Mouse (Mus musculus) frontal cortex, postnatal 14 days (tissue): Measurements from ENCODE around the gene Elane.

ENCODE experiments used
- DNase-seq, 2 experiments: peaks; one replicate each; pipeline ENCODE4 v3.0.0; 2022; ENCODE audit warnings: low spot score in 2 of 2

Gene Elane

DNA sequence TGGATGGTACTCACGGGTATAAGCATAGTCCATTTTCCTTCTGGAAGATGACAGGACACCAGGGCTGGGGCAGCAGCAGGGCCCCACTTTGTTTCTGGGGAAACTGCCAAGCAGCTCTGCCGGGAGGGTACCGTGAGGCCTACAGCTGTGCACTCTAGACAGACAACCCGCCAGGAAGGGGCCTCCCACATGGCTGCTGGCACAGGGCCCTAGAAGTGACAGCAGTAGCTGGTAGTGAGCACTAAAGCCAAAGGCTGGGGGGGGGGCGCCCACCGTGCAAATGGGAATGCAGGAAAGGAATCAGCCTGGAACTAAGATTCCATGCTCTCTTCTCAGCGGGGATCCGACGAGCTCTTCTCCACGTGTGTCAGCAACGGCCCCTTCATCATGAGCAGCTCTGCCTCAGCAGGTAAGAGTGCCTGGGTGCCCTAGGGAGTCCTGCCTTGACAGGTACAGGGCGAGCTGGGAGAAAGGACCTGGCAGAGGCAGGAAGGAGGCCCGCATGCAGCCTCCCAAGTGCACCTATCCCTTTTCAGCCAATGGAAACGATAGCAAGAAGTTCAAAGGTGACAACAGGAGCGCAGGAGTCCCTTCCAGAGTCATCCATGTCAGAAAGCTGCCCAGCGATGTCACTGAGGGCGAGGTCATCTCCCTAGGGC, 27.5 kb upstream of the Elane start:
- DNase-seq: peak; percentile 61 to 73

DNA sequence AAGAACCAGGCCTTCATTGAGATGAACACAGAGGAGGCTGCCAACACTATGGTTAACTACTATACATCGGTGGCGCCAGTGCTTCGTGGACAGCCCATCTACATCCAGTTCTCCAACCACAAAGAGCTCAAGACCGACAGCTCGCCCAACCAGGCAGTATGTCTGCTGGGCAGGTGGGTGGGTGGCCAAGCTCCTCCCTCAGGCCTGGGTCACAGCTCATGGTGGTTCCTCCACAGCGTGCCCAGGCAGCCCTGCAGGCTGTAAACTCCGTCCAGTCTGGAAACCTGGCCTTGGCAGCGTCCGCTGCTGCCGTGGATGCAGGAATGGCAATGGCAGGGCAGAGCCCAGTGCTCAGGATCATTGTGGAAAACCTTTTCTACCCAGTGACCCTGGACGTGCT, 26.9 kb upstream of the Elane start:
- DNase-seq: no peak

DNA sequence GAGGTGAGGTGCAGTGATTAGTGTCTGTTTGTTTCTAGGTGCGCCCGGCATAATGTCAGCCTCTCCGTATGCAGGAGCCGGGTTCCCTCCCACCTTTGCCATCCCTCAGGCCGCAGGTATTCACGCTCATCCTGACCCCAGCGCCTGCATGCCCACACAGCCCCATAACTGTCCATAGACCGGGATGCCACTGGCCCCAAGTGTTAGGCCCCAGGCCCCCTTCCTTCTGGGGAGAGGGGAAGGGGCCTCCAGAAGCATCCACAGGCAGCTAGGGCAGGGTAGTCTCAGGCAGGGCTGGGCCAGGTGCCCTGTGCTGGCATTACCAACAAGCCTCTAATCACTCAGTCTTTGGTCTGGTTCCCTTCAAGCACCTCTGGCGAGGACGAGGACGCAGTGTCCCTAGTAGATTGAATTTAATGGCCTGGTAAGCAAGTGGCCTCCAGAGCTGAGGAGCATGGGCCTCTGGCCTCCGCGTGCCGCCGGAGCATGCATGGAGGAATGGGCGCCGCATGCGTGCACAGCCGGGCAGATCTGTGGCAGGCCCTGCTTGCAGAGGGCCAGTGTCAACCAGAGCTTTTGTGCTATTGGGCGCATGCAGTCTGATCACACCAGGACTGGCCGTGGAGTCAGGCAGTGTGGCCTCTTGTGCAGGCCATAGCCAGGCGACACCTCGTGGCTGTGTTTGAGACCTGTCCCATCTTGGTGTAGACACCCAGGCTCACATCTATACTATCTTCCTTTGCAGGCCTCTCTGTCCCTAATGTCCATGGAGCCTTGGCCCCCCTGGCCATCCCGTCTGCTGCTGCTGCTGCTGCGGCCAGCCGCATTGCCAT, 25.8 kb upstream of the Elane start:
- no peak for DNase-seq

DNA sequence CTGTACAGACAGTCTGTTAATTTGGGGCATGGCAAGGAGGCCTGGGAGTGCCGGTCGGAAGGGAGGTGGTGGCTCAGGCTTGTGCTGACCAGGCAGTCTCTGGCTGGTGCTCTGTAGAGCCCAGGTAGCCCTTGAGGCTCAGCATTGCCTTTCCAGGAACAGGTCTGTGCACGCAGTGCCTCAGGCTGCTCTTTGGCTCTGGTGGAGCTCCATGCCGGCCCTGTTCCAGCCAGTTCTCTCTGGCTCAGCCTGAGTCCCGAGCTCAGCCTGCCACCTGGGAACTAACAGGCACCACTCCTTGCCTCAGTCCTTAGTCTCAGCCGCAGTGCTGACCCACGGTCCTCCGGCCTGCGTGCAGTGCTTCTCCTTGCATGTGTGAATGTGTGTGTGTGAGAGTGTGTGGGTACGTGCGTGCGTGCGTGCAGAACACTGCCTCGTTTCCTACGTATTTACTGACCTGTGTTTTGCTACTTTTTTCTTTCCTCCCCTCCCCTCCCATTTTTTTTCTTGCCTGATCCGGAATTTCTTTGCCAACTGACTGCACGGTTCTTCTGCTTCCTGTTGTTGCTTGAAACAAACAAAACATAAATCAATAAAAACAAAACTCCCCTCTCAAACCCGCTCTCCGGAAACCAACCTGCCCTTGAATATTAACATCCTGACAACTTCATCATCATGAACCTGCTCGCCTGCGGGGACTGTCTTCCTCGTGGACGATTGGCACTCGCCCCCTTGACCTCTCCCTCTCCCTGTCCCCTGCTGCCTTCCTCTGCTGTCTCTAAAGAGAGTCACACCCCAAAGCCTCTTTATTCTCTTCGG, 24.6 kb upstream of the Elane start:
- DNase-seq: no peak

DNA sequence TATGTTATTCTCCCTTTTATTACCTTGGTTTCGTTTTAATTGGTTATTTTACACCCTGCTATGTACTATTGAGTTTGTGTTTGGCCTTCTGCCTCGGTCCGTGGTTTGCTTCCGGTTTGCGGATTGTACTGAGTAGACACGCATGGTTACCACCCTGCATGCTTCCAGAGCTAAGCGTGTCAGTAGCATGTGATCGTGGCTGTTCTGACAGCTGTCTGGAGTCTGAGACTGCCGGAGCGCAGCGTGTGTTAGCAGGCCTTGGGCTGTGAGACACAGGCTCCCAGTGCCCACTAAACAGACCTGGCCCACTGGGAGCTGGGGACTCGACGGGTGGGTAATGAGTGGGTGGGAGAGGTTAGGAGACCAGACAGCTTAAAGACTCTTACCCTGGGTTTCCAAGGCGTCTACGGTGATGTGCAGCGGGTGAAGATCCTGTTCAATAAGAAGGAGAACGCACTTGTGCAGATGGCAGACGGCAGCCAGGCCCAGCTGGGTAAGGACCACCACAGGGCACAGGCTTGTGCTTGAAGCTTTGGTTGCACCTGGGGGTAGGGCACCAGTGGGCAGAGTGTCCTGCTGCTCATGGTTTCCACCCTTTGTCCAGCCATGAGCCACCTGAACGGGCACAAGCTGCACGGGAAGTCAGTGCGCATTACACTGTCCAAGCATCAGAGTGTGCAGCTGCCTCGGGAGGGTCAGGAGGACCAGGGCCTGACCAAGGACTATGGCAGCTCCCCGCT, 23.8 kb upstream of the Elane start:
- no peak for DNase-seq

DNA sequence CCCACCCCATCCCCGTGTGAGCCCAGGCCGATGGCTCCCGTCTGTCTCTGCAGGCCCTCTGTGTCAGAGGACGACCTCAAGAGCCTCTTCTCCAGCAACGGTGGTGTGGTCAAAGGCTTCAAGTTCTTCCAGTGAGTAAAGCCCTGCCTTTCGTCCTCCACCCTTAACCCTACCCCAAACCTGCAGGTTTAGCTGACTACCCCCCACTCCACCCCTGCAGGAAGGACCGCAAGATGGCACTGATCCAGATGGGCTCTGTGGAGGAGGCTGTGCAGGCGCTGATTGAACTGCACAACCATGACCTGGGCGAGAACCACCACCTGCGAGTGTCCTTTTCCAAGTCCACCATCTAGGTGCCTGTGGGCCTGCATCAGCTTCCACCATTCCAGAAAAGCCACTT, 23.1 kb upstream of the Elane start:
- DNase-seq: no peak

DNA sequence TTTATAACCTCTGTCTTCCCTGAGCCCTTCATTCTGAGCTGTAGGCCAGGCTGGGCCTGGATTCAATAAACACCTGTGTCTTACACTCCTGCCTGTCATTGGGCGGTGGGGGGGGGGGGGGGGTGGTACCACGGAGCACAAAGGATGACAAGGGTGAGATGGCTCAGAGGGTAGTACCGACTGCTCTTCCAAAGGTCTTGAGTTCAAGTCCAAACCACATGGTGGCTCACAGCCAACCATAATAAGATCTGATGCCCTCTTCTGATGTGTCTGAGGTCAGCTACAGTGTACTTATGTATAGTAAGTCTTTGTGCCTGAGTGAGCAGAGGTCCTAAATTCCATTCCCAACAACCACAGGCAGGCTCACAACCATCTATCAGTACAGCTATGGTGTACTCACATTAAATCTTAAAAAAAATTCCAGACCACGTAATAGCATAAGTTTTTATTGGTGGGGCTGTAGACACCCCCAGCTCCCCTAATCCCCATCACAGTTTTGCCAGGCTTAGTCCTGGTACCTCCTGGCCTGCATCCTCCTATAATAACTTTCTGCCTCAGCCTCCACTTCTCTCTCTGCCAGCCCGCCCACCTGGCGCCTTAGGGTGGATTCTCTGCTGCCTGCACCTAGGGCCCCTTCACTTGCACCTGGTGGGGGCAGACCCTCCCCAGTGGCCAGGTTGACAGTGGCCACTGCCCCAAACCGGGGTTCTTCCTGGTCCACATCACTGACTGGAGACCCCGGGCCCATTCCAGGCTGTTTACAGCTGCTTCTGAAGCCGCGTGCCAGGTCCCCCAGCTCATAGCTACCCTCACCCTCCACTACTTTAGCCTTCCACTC, 21.5 kb upstream of the Elane start:
- DNase-seq: no peak

DNA sequence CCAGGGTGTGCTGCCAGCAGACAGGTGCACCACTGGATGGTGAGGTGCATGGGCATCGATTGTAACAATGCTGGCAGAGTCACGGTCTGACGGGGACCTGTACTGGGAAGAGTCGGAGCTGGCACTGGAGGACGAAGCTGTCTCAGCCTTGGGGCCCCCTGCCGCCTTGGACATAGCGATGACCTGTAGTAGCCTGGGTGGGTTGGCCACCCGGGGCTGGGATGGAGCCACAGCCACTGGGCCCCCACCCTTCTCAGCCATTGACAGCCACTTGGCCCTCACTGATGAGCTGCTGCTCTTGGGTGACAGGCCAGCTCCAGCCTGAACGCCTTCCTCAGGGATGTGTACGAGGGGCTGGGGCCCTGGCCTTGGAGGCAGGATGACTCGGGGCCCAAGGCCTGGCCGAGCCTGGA, 20.9 kb upstream of the Elane start:
- no peak for DNase-seq

DNA sequence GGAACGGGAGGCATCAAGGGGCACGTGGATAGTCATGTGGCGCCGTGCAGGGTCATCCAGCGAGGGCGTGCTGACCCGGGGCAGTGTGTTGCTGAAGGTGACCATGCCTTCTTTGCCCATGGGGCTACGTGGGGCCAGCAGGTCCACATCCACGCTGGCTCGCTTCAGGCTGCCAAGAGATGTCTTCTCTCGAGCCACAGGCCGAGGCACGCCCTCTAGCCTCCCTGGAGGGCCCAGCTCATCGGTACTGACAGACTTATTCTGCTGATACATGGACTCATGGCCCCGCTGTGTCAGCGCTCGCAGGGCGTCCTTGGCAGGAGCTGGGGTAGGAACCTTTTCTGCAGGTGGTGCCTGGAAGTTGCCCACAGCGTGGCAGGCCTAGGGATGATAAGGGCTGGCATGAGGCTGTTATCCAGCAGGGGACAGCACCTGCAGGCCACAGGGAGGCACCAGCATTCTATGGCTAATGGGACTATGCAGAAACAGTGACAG, 20.2 kb upstream of the Elane start:
- DNase-seq: no peak

DNA sequence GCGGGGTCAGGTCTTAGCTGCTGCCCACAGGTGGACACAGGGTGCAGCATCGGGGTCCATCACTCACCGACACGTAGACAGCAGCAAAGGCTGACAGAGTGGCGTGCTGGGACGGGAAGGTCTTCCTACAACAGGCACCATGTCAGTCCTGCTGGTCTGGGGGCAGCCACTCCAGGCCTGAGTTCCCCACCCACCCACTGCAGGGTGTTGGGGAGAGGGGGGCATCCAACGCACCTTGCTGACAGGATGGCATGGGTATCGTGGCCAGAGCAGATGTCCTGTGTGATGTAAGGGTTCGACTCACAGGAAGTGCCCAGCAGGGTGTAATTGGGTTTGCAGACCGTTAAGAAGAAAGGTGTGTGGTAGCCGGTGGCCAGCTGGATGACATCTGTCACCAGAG, 19.4 kb upstream of the Elane start:
- no peak for DNase-seq

DNA sequence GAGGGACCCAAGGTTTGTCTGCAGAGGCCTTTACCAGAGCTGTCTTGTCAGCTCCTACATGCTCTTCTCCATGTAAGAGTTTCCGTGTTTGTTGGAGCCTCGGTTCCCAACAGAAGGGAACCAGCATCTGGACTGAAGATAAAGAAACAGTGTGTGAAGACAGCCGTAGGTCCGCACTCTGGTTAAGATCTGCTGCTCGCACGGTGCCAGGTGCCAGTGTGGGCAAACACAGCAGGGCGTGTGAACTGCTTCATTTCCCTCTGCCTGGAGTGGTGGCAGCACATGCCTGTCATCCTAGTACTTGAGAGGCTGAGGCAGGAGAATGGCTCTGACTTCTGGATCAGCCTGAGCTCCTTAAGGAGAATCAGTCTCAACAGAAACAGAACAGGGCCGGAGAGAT, 14.2 kb upstream of the Elane start:
- no peak for DNase-seq

DNA sequence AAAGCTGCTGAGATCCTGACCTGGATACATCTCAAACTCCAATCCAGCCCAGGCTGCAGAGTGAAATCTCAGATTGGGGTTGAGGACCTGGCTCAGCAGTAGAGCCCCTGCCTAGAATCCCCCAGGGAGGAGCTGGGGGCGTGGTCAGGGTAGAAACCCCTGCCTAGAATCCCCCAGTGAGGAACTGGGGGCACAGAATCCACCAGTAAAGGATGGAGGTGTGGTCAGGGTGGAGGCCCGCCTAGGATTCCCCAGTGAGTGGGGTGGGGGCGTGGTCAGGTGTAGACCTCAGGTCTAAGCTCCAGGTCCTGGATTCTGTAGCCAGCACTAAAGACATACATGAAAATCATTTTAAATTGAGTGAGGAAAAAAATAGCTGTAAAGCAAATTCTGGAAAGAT, 13.2 kb upstream of the Elane start:
- no peak for DNase-seq

DNA sequence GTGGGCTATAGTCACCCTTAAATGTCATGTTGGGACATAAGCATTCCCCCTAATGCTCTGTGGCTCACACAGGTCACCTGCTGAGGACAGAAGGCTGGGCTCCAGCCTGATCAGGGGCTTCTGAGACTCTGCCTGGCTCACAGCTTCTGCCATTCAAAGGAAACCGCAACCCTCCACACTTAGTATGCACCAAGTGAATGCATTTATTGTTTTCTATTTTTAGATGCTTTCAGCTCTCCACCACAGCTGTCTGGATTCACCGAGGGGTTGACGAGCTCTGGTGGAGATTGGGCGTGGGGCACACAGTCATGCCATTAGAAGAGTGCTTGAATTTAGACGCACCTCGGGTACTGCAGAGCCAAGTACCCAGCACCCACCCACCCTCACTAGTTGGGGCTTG, 12.7 kb upstream of the Elane start:
- no peak for DNase-seq

DNA sequence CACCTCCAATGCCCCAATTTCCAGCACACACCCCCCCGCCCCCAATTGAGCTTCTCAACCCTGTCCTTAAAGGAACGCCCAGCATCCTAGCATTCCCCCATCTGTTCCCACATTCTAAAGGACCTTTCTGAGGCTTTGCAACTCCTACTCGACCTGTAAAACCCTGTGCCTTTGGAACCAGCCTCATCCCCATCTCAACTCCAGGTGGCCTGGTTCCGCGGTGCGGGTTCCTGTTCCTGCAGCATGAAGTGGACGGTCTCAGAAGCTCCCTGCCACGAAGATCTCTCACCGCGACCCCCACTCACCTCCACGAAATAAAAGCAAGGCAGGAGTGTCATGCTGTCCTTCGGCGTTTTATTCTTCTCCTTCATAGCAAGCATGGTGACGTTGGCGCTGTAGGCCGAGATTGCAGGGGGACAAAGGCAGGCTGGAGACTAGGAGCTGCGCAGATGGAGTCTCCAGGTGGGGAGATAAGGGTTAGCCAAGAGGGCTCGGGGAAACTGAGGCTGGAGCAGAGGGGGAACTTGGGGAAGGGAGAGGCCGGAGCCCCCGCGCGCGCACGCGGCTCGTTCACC, 12.2 kb upstream of the Elane start:
- no peak for DNase-seq

DNA sequence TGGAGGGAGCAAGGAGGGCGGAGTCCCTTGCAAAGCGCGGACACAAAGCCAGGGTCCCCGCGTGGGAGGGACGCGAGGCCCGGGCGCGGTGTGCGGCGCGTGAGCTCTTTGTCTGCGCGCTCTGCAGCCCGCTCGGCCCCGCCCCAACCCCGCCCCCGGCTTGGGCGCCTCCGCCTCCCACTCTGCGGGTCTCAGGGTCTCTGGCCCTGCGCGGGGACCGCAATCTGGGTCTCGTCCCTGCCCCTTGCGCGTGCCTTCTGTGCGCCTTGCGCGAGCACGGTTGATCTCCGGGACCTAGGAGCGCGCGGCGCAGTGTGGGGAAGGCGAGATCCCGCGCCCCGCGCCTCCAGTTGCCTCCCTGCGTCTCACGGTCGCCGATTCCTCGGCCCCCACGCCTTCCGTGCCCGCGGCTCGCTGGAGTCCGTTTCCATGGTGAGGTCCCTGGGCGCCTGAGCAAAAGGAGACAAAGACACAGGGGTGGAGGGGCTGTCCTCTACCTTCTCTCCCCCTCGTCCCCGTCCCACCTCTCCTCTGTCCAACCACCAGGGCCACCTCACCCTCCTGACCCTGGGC, 11.7 kb upstream of the Elane start, which contains the start of the genes Prtn3 and Plppr3:
TSS of gene Prtn3 (plus strand) at position 187 of the 573 bp plus-strand sequence.
TSS of gene Plppr3 (minus strand) at position 345 of the 573 bp plus-strand sequence.
- DNase-seq: no peak

DNA sequence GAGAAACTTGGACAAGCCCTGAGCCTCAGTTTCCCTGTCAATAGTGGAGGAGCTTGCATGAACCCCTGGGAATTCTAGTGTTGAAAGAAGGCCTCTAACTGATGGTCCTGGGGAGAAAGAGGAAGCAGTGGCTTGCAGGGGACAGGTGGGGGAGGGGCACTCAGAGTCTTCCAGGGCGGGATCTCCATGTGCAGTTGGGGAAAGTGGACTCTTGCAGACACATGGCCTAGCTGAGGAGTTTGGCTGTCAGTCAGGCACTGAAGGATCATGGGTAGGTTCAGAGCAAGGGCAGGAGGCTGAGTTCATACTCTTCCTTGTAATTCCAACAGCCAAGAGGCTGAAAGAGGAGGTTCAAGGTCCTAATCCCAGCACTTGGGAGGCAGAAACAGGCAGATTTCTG, 8.9 kb upstream of the Elane start:
- no peak for DNase-seq

DNA sequence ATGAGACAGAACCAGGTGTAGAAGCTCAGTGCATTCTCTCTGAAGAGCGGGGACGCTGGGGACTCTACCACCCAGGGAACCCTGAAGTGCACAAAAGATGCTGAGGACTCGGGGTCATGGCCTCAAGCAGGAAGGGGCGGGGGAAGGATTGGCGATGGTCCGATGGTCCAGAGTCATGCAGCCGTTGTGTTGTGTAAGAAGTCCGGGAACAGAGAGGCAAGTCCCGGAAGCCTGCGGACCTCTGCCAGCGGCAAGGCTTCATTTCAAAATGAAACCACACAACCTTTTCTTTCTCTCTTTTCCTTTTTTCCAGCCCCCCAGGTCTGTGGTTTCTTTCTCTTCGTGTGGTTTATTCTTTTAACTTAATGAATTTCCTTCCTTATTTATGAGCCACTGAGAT, 8.3 kb upstream of the Elane start:
- no peak for DNase-seq

DNA sequence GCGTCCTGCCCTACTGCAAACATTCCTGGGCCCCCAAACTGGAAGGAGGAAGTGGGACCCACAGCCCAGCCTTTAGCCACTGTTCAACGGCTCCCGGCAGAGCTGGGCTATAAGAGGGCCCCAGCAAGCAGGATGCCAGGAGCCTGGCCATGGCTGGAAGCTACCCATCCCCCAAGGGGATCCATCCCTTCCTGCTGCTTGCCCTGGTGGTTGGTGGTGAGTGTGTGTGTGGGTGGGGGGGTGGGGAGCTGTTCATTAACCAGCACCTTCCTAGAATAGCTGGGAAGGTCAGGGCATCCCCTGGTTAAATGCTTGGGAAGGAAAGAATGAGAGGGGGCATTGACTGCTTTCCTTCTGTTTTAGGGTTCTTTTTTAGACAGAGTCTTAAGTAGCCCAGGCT, 6.5 kb upstream of the Elane start:
- DNase-seq: no peak

DNA sequence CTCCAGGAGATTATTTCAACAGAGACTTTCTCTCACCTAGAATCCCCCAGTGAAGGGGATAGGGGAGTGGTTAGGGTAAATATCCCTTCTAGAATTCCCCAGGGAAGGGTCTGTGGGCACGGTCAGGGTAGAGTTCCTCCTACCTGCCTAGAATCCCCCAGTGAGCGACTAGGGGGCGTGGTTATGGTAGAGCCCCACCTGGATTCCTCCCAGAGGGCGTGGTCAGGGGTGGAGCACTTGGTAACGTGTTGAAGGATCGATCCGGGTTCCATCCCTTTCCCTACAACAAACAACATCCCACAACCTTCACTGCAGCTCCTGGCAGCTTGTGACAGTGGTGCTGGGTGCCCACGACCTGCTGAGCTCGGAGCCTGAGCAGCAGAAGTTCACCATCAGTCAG, 5.3 kb upstream of the Elane start:
- no peak for DNase-seq

DNA sequence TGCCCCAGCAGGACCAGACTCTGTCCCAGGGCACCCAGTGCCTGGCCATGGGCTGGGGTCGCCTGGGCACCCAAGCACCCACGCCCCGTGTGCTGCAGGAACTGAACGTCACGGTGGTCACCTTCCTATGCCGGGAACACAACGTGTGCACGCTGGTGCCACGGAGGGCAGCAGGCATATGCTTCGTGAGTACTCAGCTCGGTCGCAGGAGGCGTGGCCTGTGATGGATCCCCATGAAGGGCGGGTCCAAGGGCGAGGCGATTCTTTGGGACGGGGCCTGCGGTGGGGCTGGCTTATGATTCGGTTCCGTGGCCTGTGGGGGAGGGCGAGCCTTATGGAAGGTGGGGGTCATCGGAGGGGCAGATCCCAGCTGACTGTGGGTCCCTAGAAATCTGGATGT, 4.1 kb upstream of the Elane start:
- DNase-seq: no peak
